Mouse (Mus musculus) liver, embryonic 16.5 days (tissue): ENCODE results near the gene Amhr2. TPM values are rescaled to one million over a fixed set of nuclear protein-coding genes. Genes with fewer than 3 reads are reported as not detected.

Source experiments
- ATAC-seq: fragments of 200-750 bp; cut with Nextera tagmentation; 2 replicates; pipeline ENCODE4 v1.8.0; 2017; ENCODE audit warnings: low read depth, mild to moderate bottlenecking, moderate number of reproducible peaks, moderate library complexity
- H3K27ac ChIP-seq: fragments of 300-500 bp; sonication (generic); 2 replicates; pipeline ENCODE4 v1.5.1; 2014; ENCODE audit warnings: mild to moderate bottlenecking, low read length
- H3K27me3 ChIP-seq: fragments of 300-500 bp; sonication (generic); 2 replicates; pipeline ENCODE4 v1.6.1; 2014; ENCODE audit warnings: low read depth, low read length, mixed read lengths; ENCODE audit not compliant: control insufficient read depth, insufficient read depth
- H3K36me3 ChIP-seq: fragments of 300-500 bp; sonication (generic); 2 replicates; pipeline ENCODE4 v1.6.1; 2014; ENCODE audit warnings: mild to moderate bottlenecking; ENCODE audit not compliant: control insufficient read depth, insufficient read depth
- H3K4me1 ChIP-seq: fragments of 300-500 bp; sonication (generic); 2 replicates; pipeline ENCODE4 v1.6.1; 2014; ENCODE audit warnings: low read depth, low read length, mixed read lengths; ENCODE audit not compliant: control insufficient read depth
- H3K4me2 ChIP-seq: fragments of 300-500 bp; sonication (generic); 2 replicates; pipeline ENCODE4 v1.6.1; 2014; ENCODE audit warnings: low read depth, low read length, mixed read lengths
- H3K4me3 ChIP-seq: fragments of 300-500 bp; sonication (generic); 2 replicates; pipeline ENCODE4 v1.5.1; 2014; ENCODE audit warnings: low read depth, mild to moderate bottlenecking, low read length
- H3K9ac ChIP-seq: fragments of 300-500 bp; sonication (generic); 2 replicates; pipeline ENCODE4 v1.6.1; 2014; ENCODE audit warnings: low read depth, low read length
- H3K9me3 ChIP-seq: fragments of 300-500 bp; sonication (generic); replicated peaks from 2 replicates; pipeline ENCODE4 v1.6.1; 2016; ENCODE audit warnings: low read length; ENCODE audit not compliant: control insufficient read depth
- WGBS: fragments of 180-500 bp; shearing (Covaris S2); extraction: QIAGEN DNeasy Blood & Tissue Kit; methylation state at CpG from one replicate; pipeline ENCODE4 v1.1.7; 2014; ENCODE audit not compliant: insufficient replicate concordance; 5-methylcytosine and 5-hydroxymethylcytosine counted together
- polyA plus RNA-seq: library from polyadenylated mRNA; unstranded; fragments of >200 nt; fragmentation: Nextera tagmentation; extraction: Ambion mirVana; gene quantifications from 2 replicates; pipeline ENCODE4 v1.2.1, GENCODE M21; 2015

Gene Amhr2
- polyA plus RNA-seq, 1 experiment from 2014 or later, result 0.04 TPM

DNA sequence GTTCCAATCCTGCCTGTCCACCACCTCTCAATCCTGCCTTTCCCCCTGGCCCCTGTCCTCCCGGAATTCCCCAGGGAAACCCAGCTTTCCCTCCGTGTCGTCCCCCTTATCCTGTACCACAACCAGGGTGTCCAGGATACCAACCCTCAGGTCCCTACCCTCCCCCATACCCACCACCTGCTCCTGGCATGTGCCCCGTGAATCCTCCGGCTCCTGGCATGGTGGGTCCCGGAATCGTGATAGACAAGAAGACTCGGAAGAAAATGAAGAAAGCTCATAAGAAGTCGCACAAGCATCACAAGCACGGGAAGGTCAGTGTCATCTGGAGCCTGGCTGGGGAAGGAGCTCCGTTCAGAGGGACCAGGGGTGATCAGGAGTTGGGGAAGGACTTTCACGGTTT is 15.2 kb downstream of the Amhr2 start:
- Histone ChIP-seq H3K4me1 (peaks cover 40% of the 10 kb centered on the region), H3K9me3 (no peaks in the 10 kb centered on the region), H3K27ac (peak overlapping the region; percentile 91), H3K36me3 (peaks cover 11% of the 10 kb centered on the region; the same call in 1 of the 2 replicates), H3K4me3 (peak overlapping the region; percentile 61), H3K4me2 (peak overlapping the region; percentile 70), H3K27me3 (no peaks in the 10 kb centered on the region), H3K9ac (peak overlapping the region; percentile 50)
- no peak for ATAC-seq
- 52% methylated on average over 12 of the region's 12 CpGs for WGBS

DNA sequence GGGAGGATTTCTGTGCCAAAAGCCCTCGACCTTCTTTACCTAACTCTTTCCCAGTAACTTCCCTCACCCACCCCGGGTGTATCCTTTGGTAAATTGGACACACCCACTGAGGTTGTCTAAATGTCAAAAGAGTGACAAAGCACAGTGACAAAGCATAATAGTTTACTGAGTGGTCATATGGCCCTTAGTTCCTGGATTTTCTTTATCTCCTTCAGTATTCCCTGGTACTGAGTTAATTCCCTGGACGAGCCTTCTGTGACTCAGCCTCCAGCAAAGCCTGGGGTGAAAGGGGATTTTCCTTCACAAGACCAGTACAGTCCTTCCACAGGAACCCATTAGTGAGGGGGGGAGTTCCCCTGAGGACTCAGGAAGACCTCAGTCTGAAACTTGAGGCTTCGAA is 15.8 kb downstream of the Amhr2 start:
- H3K4me2 ChIP-seq, result peak overlapping the region; percentile 70
- H3K4me1 ChIP-seq, result peaks cover 40% of the 10 kb centered on the region
- peak overlapping the region; percentile 50 for H3K9ac ChIP-seq
- H3K27ac ChIP-seq, result peak overlapping the region; percentile 91
- H3K4me3 ChIP-seq, result peak overlapping the region; percentile 61
- H3K27me3 ChIP-seq, result no peaks in the 10 kb centered on the region
- WGBS, result 14% methylated on average over 4 of the region's 4 CpGs
- peak; percentile 52 for ATAC-seq
- H3K9me3 ChIP-seq, result no peaks in the 10 kb centered on the region
- peaks cover 11% of the 10 kb centered on the region; the same call in 1 of the 2 replicates for H3K36me3 ChIP-seq

DNA sequence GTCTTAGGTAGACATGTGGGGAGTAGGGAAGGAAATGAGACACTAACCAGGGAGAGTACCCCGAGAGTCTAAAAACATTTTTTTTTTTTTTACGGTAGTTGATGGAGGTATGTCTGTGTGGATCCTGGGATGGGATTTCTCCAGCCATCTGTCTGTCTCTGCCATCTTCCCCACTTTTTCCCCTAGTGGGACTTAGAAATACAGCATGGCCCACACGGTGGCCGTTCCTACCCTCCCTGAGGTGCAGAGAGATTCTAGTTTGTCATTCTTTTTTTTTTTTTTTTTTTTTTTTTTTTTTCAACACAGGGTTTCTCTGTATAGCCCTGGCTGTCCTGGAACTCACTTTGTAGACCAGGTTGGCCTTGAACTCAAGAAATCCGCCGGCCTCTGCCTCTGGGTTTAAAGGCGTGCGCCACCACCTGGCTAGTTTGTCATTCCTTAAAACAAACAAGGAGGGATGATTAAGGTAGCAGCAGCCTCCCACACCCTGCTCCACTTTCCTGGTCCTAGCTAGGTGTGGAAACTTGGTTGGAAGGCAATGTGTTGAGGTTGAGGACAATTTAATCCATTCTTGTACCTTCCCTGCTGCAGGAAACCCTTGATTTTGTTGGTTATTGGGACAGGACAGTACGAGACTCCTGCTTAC is 16.4 kb downstream of the Amhr2 start:
- peak overlapping the region; percentile 70 for H3K4me2 ChIP-seq
- 69% methylated on average over 9 of the region's 9 CpGs for WGBS
- no peak for ATAC-seq
- H3K9me3 ChIP-seq, result no peaks in the 10 kb centered on the region
- peak overlapping the region; percentile 61 for H3K4me3 ChIP-seq
- H3K36me3 ChIP-seq, result peaks cover 11% of the 10 kb centered on the region; the same call in 1 of the 2 replicates
- peak overlapping the region; percentile 65 for H3K27ac ChIP-seq
- peaks cover 40% of the 10 kb centered on the region for H3K4me1 ChIP-seq
- no peaks in the 10 kb centered on the region for H3K27me3 ChIP-seq
- H3K9ac ChIP-seq, result peak overlapping the region; percentile 50

DNA sequence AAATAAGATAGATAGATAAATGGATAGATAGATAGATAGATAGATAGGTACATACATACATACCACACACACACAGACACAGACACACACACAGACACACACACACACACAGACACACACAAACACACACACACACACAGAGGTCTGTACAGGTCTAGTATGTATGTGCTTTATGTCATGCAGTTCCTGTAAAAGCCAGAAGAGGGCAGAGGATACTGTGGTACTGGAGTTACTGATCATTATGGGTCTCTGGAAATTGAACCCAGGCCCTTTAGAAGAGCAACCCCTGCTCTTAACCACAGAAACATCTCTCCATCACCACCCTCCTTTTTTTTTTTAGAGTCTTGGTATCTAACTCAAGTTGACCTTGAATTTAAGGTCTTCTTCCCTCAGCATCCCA is 18.5 kb downstream of the Amhr2 start:
- no peak overlapping the region for H3K4me3 ChIP-seq
- no peak overlapping the region for H3K27ac ChIP-seq
- H3K36me3 ChIP-seq, result peaks cover 15% of the 10 kb centered on the region; the same call in 1 of the 2 replicates
- H3K4me2 ChIP-seq, result no peak overlapping the region
- H3K4me1 ChIP-seq, result peaks cover 24% of the 10 kb centered on the region
- H3K27me3 ChIP-seq, result no peaks in the 10 kb centered on the region
- peaks cover 2% of the 10 kb centered on the region; the same call in 1 of the 2 replicates for H3K9me3 ChIP-seq
- no peak for ATAC-seq
- H3K9ac ChIP-seq, result no peak overlapping the region

DNA sequence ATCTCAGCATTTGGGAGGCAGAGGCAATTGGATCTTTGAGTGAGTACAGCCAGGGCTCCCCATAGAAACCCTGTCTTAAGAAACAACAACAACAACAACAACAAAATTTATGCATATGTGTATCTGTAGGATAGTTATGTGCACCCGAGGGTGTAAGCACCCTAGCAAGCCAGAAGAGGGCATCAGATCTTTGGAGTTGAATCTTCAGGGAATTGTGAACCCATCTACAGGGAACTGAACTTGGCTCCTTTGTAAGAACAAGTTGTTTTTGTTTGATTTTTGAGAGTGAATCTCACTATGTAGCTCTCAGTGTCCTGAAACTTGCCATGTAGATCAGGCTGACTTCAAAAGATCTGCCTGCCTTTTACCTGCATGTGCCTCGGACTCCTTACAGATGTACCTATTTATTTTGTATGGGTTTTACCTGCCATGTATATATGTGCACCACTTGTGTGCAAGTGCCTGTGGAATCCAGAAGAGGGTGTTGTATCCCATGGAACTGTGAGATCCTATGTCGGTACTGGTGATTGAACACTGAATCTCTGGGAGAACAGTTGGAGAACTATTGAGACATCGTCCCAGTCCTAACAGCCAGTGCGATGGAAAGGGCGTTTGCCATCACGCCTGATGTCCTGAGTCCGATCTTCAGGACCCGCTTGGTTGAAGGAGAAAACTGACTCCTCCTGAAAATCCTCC is 23.7 kb downstream of the Amhr2 start:
- Histone ChIP-seq H3K4me1 (peaks cover 6% of the 10 kb centered on the region), H3K27ac (no peak overlapping the region), H3K36me3 (peaks cover 17% of the 10 kb centered on the region), H3K9me3 (peaks cover 2% of the 10 kb centered on the region; the same call in 1 of the 2 replicates), H3K27me3 (no peaks in the 10 kb centered on the region), H3K9ac (no peak overlapping the region), H3K4me3 (no peak overlapping the region), H3K4me2 (no peak overlapping the region)
- WGBS, result 90% methylated on average over 9 of the region's 9 CpGs
- no peak for ATAC-seq

DNA sequence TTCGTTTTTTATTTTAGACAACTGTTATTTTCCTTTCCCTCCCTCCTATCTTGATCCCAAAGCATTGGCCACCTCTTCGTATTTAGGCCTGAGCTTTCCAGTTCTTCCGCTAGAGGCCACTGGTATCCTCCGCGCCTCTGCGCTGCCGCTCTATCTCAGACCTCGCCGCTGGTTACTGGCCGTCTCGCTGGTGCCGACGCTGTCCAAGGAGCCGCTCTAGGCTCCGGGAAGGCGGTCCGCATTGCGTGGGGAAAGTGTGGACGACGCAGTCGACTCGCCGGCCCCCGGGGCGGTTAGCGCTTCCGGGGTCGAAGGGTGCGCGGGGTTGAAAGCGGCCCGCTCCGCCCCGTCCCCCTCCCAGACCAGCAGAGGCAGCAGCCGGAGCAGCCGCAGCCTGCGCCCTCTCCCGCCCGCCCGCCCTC is 25.0 kb downstream of the Amhr2 start, which contains the start of gene Pcbp2:
TSS of gene Pcbp2 (plus strand) at position 357 of the 422 bp plus-strand sequence.
- Histone ChIP-seq H3K27ac (peak within 1 kb of the TSS; percentile 90), H3K36me3 (peaks cover 26% of the 10 kb centered on the region), H3K27me3 (no peaks in the 10 kb centered on the region), H3K4me2 (peak within 1 kb of the TSS; percentile 72), H3K4me1 (peaks cover 6% of the 10 kb centered on the region), H3K9me3 (peaks cover 2% of the 10 kb centered on the region; the same call in 1 of the 2 replicates), H3K4me3 (peak within 1 kb of the TSS; percentile 94), H3K9ac (peak within 1 kb of the TSS; percentile 96)
- WGBS, result under 1% methylated on average over 34 of the region's 40 CpGs
- ATAC-seq, result peak; percentile 98

DNA sequence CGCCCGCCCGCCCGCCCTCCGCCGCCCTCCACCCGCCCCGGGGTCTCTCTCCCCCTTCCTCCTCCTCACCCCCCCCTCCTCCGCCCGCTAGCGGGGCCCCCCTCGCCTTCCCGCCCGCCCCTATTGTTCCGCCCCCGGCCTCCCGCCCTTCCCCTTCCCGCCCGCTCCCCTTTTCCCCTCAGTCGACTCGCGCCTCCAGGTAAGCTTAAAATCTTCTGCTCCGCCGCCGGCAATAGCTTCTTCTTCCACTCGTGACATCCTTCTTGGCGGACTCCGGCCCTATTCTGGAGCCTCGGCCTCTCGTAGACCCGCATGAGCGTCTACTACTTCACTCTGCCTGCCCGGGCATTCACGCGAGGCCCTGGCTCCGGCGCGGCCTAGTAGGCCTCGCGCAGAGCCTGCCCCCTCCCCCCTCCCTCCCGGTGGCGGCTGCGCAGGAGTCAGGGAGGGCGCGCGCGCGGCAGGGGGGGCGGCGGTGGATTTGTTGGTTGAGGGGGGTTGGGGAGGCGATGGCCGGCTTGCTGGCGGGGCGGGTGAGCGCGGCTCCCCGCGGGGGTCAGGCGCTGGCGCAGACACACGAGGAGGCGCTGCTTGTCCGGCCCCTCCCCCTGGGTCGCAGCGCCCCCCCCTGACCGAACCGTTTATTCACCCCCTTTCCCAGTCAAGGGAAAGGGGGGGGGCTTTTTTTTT is 25.6 kb downstream of the Amhr2 start:
- Histone ChIP-seq H3K9ac (peak overlapping the region; percentile 96), H3K4me2 (peak overlapping the region; percentile 72), H3K9me3 (peaks cover 2% of the 10 kb centered on the region; the same call in 1 of the 2 replicates), H3K4me1 (peaks cover 6% of the 10 kb centered on the region), H3K27ac (peak overlapping the region; percentile 90), H3K27me3 (no peaks in the 10 kb centered on the region), H3K4me3 (peak overlapping the region; percentile 94), H3K36me3 (peaks cover 31% of the 10 kb centered on the region)
- peak; percentile 63 for ATAC-seq
- under 1% methylated on average over 39 of the region's 67 CpGs for WGBS

DNA sequence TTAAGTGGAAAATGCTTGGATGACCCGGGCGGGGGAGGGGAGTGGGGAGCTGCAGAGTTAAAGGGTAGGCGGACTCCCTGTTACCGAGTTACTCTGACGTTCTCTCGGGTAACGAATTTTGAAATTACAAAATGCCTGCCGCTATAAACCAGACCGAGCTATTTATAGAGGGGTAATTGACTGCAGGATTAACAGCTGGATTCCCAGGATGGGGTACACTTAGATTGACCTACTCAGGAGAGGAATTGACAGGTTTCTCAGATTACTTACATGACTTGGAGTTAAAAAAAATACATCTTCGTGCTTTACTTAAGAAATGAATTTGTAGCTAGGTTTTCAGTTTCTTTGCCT is 26.1 kb downstream of the Amhr2 start:
- Histone ChIP-seq H3K4me3 (peak overlapping the region; percentile 94), H3K36me3 (peaks cover 37% of the 10 kb centered on the region), H3K27ac (peak overlapping the region; percentile 90)

More for the DNA sequence above, 26.1 kb downstream of the Amhr2 start:
- H3K27me3 ChIP-seq, result no peaks in the 10 kb centered on the region
- no peak for ATAC-seq
- peaks cover 6% of the 10 kb centered on the region for H3K4me1 ChIP-seq
- H3K9ac ChIP-seq, result peak overlapping the region; percentile 96
- peaks cover 2% of the 10 kb centered on the region; the same call in 1 of the 2 replicates for H3K9me3 ChIP-seq
- peak overlapping the region; percentile 72 for H3K4me2 ChIP-seq
- under 1% methylated on average over 10 of the region's 10 CpGs for WGBS
